In the genomic region with DNA sequence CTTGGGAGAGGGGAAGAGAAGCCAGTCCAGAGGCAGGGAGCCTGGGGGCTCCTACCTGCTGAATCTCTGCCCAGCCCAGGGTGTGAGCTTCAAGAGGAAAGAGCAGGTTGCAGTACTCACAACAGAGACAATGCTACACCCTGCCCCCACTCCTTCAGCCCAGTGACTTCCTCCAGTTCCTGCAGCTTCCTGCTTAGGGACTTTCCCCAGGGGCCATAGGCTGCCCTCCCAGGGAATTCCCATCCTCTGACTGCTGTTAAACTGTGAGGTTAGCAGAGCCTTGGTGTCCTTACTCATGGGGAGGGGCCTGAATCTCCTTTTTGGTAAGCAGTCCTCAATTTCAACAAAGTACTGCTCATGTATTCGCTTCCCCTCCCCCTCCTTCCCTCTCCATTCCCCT, we compare ENCODE assay signal across 8 mouse cellular contexts. TPM values are rescaled to one million over a fixed set of nuclear protein-coding genes. Genes with fewer than 3 reads are reported as not detected.
DNase-seq lines count a peak whose midpoint lies in the region; ATAC-seq lines count a peak whose summit lies in the region.

No protein-coding gene starts in this region.

- WGBS in forebrain, embryonic 10.5 days = 90% methylated on average over 1 of the region's 1 CpGs
- WGBS in forebrain, embryonic 15.5 days = 94% methylated on average over 1 of the region's 1 CpGs
- WGBS in midbrain, embryonic 10.5 days = 77% methylated on average over 1 of the region's 1 CpGs
- WGBS in midbrain, embryonic 16.5 days = 80% methylated on average over 1 of the region's 1 CpGs

- peaks cover 83% of the 10 kb centered on the region for H3K36me3 ChIP-seq in forebrain, embryonic 10.5 days (replicated peaks)
- 0 out of 2 replicates have a peak, but pooled peaks cover 4% of the 10 kb centered on the region for H3K36me3 ChIP-seq in forebrain, embryonic 15.5 days
- H3K36me3 ChIP-seq in midbrain, embryonic 10.5 days = peaks cover 89% of the 10 kb centered on the region
- peaks cover 2% of the 10 kb centered on the region; the same call in 1 of the 2 replicates for H3K36me3 ChIP-seq in midbrain, embryonic 16.5 days (ENCODE audit: control insufficient read depth, insufficient read depth, low read length)

- no peak overlapping the region for H3K9ac ChIP-seq in forebrain, embryonic 15.5 days (replicated peaks)
- H3K9ac ChIP-seq in midbrain, embryonic 16.5 days (ENCODE audit: low read depth, low read length) = no peak overlapping the region

- DNase-seq in forebrain, embryonic 10.5 days (ENCODE audit: extremely low spot score, low spot score) = no peak
- no peak for DNase-seq in midbrain, embryonic 10.5 days (ENCODE audit: low spot score)
- DNase-seq in heart, postnatal 4 days = peak; percentile 52
- DNase-seq in naive thymus-derived CD4-positive, alpha-beta T cell, adult 2 months (ENCODE audit: low read depth) = peak; percentile 44
- no peak for DNase-seq in left cerebral cortex, postnatal 4 days
- no peak for DNase-seq in spleen, adult 12 weeks (ENCODE audit: low spot score)

- no peak for ATAC-seq in forebrain, embryonic 15.5 days (replicated peaks)
- ATAC-seq in midbrain, embryonic 16.5 days = no peak

- intact Hi-C loops in left cerebral cortex, postnatal 4 days (cut with DNase I) = no loop called here

- H3K4me3 ChIP-seq in forebrain, embryonic 10.5 days = no peak overlapping the region
- no peak overlapping the region for H3K4me3 ChIP-seq in forebrain, embryonic 15.5 days
- H3K4me3 ChIP-seq in midbrain, embryonic 10.5 days = no peak overlapping the region
- no peak overlapping the region for H3K4me3 ChIP-seq in midbrain, embryonic 16.5 days (ENCODE audit: low read depth, low read length)

- 0 out of 2 replicates have a peak, but pooled peaks cover 3% of the 10 kb centered on the region for H3K27me3 ChIP-seq in forebrain, embryonic 10.5 days (ENCODE audit: poor library complexity, severe bottlenecking)
- H3K27me3 ChIP-seq in forebrain, embryonic 15.5 days = no peaks in the 10 kb centered on the region
- peaks cover 35% of the 10 kb centered on the region for H3K27me3 ChIP-seq in midbrain, embryonic 10.5 days (ENCODE audit: low read depth, poor library complexity, severe bottlenecking)
- no peaks in the 10 kb centered on the region for H3K27me3 ChIP-seq in midbrain, embryonic 16.5 days (ENCODE audit: control insufficient read depth, insufficient read depth, low read depth, low read length)

- no peaks in the 10 kb centered on the region for H3K9me3 ChIP-seq in forebrain, embryonic 10.5 days
- no peaks in the 10 kb centered on the region for H3K9me3 ChIP-seq in forebrain, embryonic 15.5 days
- H3K9me3 ChIP-seq in midbrain, embryonic 10.5 days (replicated peaks) = no peaks in the 10 kb centered on the region
- no peaks in the 10 kb centered on the region for H3K9me3 ChIP-seq in midbrain, embryonic 16.5 days (replicated peaks; ENCODE audit: control insufficient read depth, low read length, poor library complexity, severe bottlenecking)

- H3K4me1 ChIP-seq in forebrain, embryonic 10.5 days = peaks cover 43% of the 10 kb centered on the region
- H3K4me1 ChIP-seq in forebrain, embryonic 15.5 days = peaks cover 10% of the 10 kb centered on the region
- H3K4me1 ChIP-seq in midbrain, embryonic 10.5 days = peaks cover 44% of the 10 kb centered on the region
- peaks cover 6% of the 10 kb centered on the region; the same call in 1 of the 2 replicates for H3K4me1 ChIP-seq in midbrain, embryonic 16.5 days (ENCODE audit: control insufficient read depth, insufficient read depth, low read length)

- H3K27ac ChIP-seq in forebrain, embryonic 10.5 days = peak overlapping the region; percentile 53; the same call in 1 of the 2 replicates
- no peak overlapping the region for H3K27ac ChIP-seq in forebrain, embryonic 15.5 days (replicated peaks)
- H3K27ac ChIP-seq in midbrain, embryonic 10.5 days (replicated peaks) = 0 out of 2 replicates have a peak overlapping the region, but pooled peaks have one; percentile 4
- H3K27ac ChIP-seq in midbrain, embryonic 16.5 days (ENCODE audit: low read length) = no peak overlapping the region

- H3K4me2 ChIP-seq in forebrain, embryonic 15.5 days (replicated peaks) = no peak overlapping the region
- H3K4me2 ChIP-seq in midbrain, embryonic 16.5 days (ENCODE audit: low read length) = no peak overlapping the region

RNA-seq across cellular contexts. Expression of a gene that starts 26.8 kb away (rescaled TPM):
- polyA plus RNA-seq in forebrain, embryonic 10.5 days (2016; fragmentation: Nextera tagmentation; extraction: Ambion mirVana) = 74.4 and 77.0 TPM in 2 replicates
- 90.5 and 110 TPM in 2 replicates for polyA plus RNA-seq in forebrain, embryonic 15.5 days (2015; fragmentation: Nextera tagmentation; extraction: Ambion mirVana)
- polyA plus RNA-seq in midbrain, embryonic 10.5 days (2016; fragmentation: Nextera tagmentation; extraction: Ambion mirVana) = 171 and 214 TPM in 2 replicates
- 125 and 139 TPM in 2 replicates for polyA plus RNA-seq in midbrain, embryonic 16.5 days (2015; fragmentation: Nextera tagmentation; extraction: Ambion mirVana)
- 10 to 100 TPM; 79.0 to 82.5 TPM for total RNA-seq in heart, postnatal 4 days (2021)
- total RNA-seq in left cerebral cortex, postnatal 4 days (2021) = 10 to 100 TPM; 89.0 to 93.9 TPM

Comparison
In these comparisons a context has a peak if more than half of its experiments do, and no peak if none do; other contexts are left out.
1. H3K27ac ChIP-seq: peak in forebrain, embryonic 10.5 days (single experiment) and midbrain, embryonic 10.5 days (single experiment); none in forebrain, embryonic 15.5 days (single experiment) and midbrain, embryonic 16.5 days (single experiment).
2. DNase-seq: peak in heart, postnatal 4 days (single experiment) and naive thymus-derived CD4-positive, alpha-beta T cell, adult 2 months (single experiment); none in forebrain, embryonic 10.5 days (single experiment), midbrain, embryonic 10.5 days (single experiment), left cerebral cortex, postnatal 4 days (single experiment) and spleen, adult 12 weeks (single experiment).